Mouse (Mus musculus) liver, adult 2 months (tissue): ENCODE measurements around the gene Bcl2l12. TPM values are rescaled to one million over a fixed set of nuclear protein-coding genes. Genes with fewer than 3 reads are reported as not detected.

ENCODE experiments used
- DNase-seq: peaks from one replicate; pipeline ENCODE4 v3.0.0-alpha.2; 2011; ENCODE audit warnings: low read depth, low spot score; ENCODE audit errors: extremely low read depth
- H3K27ac ChIP-seq: fragments of 200-500 bp; replicated peaks from 2 replicates; pipeline ENCODE4 v1.5.1; 2012; ENCODE audit warnings: low read depth, mild to moderate bottlenecking, control low read depth, inconsistent platforms, low read length; ENCODE audit not compliant: insufficient read depth
- H3K27me3 ChIP-seq: fragments of 200-500 bp; 2 replicates; pipeline ENCODE4 v1.6.1; 2012; ENCODE audit warnings: mild to moderate bottlenecking, moderate library complexity, low read length, inconsistent platforms; ENCODE audit not compliant: control insufficient read depth, insufficient read depth
- H3K36me3 ChIP-seq: fragments of 200-500 bp; 2 replicates; pipeline ENCODE4 v1.6.1; 2012; ENCODE audit warnings: low read length, inconsistent platforms; ENCODE audit not compliant: control insufficient read depth, insufficient read depth
- H3K4me1 ChIP-seq: fragments of 200-500 bp; 2 replicates; pipeline ENCODE4 v1.6.1; 2011; ENCODE audit warnings: low read length; ENCODE audit not compliant: control insufficient read depth, insufficient read depth
- H3K4me3 ChIP-seq: fragments of 200-500 bp; 2 replicates; pipeline ENCODE4 v1.5.1; 2011; ENCODE audit warnings: low read depth, mild to moderate bottlenecking, control low read depth, low read length, moderate library complexity; ENCODE audit not compliant: insufficient read depth
- H3K79me2 ChIP-seq: fragments of 200-500 bp; 2 replicates; pipeline ENCODE4 v1.6.1; 2012; ENCODE audit warnings: inconsistent platforms, mild to moderate bottlenecking, low read length, moderate library complexity; ENCODE audit not compliant: control insufficient read depth, insufficient read depth
- H3K9ac ChIP-seq: fragments of 200-500 bp; 2 replicates; pipeline ENCODE4 v1.6.1; 2012; ENCODE audit warnings: low read depth, mild to moderate bottlenecking, control low read depth, inconsistent platforms, low read length
- CTCF ChIP-seq: fragments of 200-500 bp; IDR thresholded peaks from 2 replicates; pipeline ENCODE4 v1.5.1; 2011; ENCODE audit warnings: low read depth, low read length, control low read depth
- POLR2A ChIP-seq: fragments of 200-500 bp; IDR thresholded peaks from 2 replicates; pipeline ENCODE4 v1.6.1; 2011; ENCODE audit warnings: low read length, control low read depth; ENCODE audit not compliant: insufficient read depth; ENCODE audit errors: extremely low read depth
- WGBS: fragments of 180-500 bp; shearing (Covaris S2); methylation state at CpG from one replicate; pipeline ENCODE4 v1.1.7; 2018; 5-methylcytosine and 5-hydroxymethylcytosine counted together
- polyA plus RNA-seq: library from polyadenylated mRNA; depleted of rRNA; stranded (reverse); fragments of >200 nt; gene quantifications from 2 replicates; pipeline ENCODE4 v1.2.3, GENCODE M21; 2012
- total RNA-seq: library from RNA; depleted of rRNA; stranded (reverse); fragments of >200 nt; gene quantifications from 2 replicates; pipeline ENCODE4 v1.2.3, GENCODE M21; 2014

Bcl2l12 gene
- total and polyA plus RNA-seq, 2 experiments = 5.6 to 14.5 TPM

GRCm38 (mm10) chr7:45005321-45005992, 6.9 kb upstream of the Bcl2l12 start:
- TF ChIP-seq CTCF = no peak
- TF ChIP-seq POLR2A = no peak
- WGBS = 86% methylated on average over 6 of the region's 6 CpGs
- H3K36me3 ChIP-seq = peaks cover 15% of the 10 kb centered on the region; the same call in 1 of the 2 replicates

GRCm38 (mm10) chr7:45004546-45004945, 6.0 kb upstream of the Bcl2l12 start:
- WGBS = 79% methylated on average over 3 of the region's 3 CpGs
- 0 out of 2 replicates have a peak, but pooled peaks cover under 1% of the 10 kb centered on the region for H3K4me1 ChIP-seq
- no peak for TF ChIP-seq POLR2A
- no peak for TF ChIP-seq CTCF
- DNase-seq = no peak
- H3K79me2 ChIP-seq = peaks cover 3% of the 10 kb centered on the region; the same call in 1 of the 2 replicates
- no peak overlapping the region for H3K4me3 ChIP-seq
- no peak overlapping the region for H3K27ac ChIP-seq
- no peaks in the 10 kb centered on the region for H3K27me3 ChIP-seq
- peaks cover 16% of the 10 kb centered on the region; the same call in 1 of the 2 replicates for H3K36me3 ChIP-seq
- H3K9ac ChIP-seq = no peak overlapping the region

More at GRCm38 (mm10) chr7:45005321-45005992, 6.9 kb upstream of the Bcl2l12 start:
- DNase-seq = no peak
- Histone ChIP-seq H3K4me1 (no peaks in the 10 kb centered on the region), H3K9ac (no peak overlapping the region), H3K27ac (no peak overlapping the region), H3K4me3 (no peak overlapping the region), H3K79me2 (peaks cover 3% of the 10 kb centered on the region; the same call in 1 of the 2 replicates), H3K27me3 (no peaks in the 10 kb centered on the region)

- 81% methylated on average over 7 of the region's 7 CpGs for WGBS
- H3K4me3 ChIP-seq = no peak overlapping the region
- H3K36me3 ChIP-seq = peaks cover 11% of the 10 kb centered on the region; the same call in 1 of the 2 replicates
- H3K27me3 ChIP-seq = no peaks in the 10 kb centered on the region
- H3K9ac ChIP-seq = no peak overlapping the region
- H3K79me2 ChIP-seq = peaks cover 3% of the 10 kb centered on the region; the same call in 1 of the 2 replicates
- no peak for DNase-seq
- H3K4me1 ChIP-seq = peaks cover 3% of the 10 kb centered on the region; the same call in 1 of the 2 replicates
- no peak overlapping the region for H3K27ac ChIP-seq
- no peak for TF ChIP-seq CTCF
These were observed 3.9 kb upstream of the Bcl2l12 start for GRCm38 (mm10) chr7:45002440-45002839.

GRCm38 (mm10) chr7:45000539-45001114, 2.1 kb upstream of the Bcl2l12 start:
- no peak overlapping the region for H3K4me3 ChIP-seq
- 0 out of 2 replicates have a peak, but pooled peaks cover 3% of the 10 kb centered on the region for H3K79me2 ChIP-seq
- no peak for TF ChIP-seq POLR2A
- TF ChIP-seq CTCF = no peak
- H3K9ac ChIP-seq = no peak overlapping the region
- DNase-seq = no peak
- H3K27me3 ChIP-seq = no peaks in the 10 kb centered on the region
- WGBS = 77% methylated on average over 21 of the region's 21 CpGs
- peaks cover 11% of the 10 kb centered on the region; the same call in 1 of the 2 replicates for H3K36me3 ChIP-seq
- no peak overlapping the region for H3K27ac ChIP-seq
- peaks cover 6% of the 10 kb centered on the region; the same call in 1 of the 2 replicates for H3K4me1 ChIP-seq

- no peak overlapping the region for H3K4me3 ChIP-seq
- DNase-seq = no peak
- 71% methylated on average over 11 of the region's 11 CpGs for WGBS
- peaks cover 11% of the 10 kb centered on the region; the same call in 1 of the 2 replicates for H3K36me3 ChIP-seq
- H3K4me1 ChIP-seq = peaks cover 6% of the 10 kb centered on the region; the same call in 1 of the 2 replicates
- TF ChIP-seq POLR2A = no peak
- no peak for TF ChIP-seq CTCF
- no peaks in the 10 kb centered on the region for H3K27me3 ChIP-seq
- no peak overlapping the region; the same call in 1 of the 2 replicates for H3K27ac ChIP-seq
- 0 out of 2 replicates have a peak, but pooled peaks cover 3% of the 10 kb centered on the region for H3K79me2 ChIP-seq
- no peak overlapping the region for H3K9ac ChIP-seq
These were observed 1.2 kb upstream of the Bcl2l12 start for GRCm38 (mm10) chr7:44999753-45000152.
